Mouse (Mus musculus): ENCODE measurements around the gene Palld.

- no peak for TF ChIP-seq CTCF (conservative IDR thresholded peaks at IDR 0.05; ENCODE audit: insufficient read depth, insufficient read length, low read depth, low read length)
- TF ChIP-seq POLR2A (IDR thresholded peaks at IDR 0.05; ENCODE audit: low read depth, low read length) = no peak
Measured at GRCm38 (mm10) chr8:61587731-61588130, 314.8 kb downstream of the Palld start.

Data from kidney, adult 2 months (tissue).